Comparison of ENCODE assay signal across 15 mouse cellular contexts in the genomic region with DNA sequence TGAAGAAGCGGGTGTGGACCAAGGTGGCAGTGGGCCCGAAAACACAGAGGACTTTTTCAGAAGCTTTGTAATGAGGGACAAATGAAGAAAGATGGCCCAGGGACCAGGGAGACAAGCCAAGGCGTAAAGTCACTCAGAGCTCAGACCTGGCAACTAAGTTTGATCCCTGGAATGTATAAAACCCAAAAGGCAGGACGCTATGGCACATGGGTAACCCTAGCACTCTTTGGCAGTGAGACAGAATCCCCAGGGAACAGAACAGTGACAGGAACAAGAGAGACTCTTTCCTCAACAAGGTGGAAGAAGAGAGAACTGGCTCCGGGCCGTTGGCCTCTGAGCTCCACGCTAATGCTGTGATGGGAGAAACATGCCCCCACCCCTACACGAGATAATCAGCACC. TPM values are rescaled to one million over a fixed set of nuclear protein-coding genes. Genes with fewer than 3 reads are reported as not detected.
"Had no signal": no experiment of that assay in that cellular context is flagged by ENCODE, and none has a peak within 500 bp of the region (broad histone marks: within the 10 kb centered on the region; RNA-seq: fewer than 3 reads in every experiment).

No protein-coding gene starts in this region.

- H3K27ac ChIP-seq: kidney, postnatal 0 days; left cerebral cortex, adult 2 months; liver, embryonic 15.5 days; neural tube, embryonic 15.5 days; stomach, postnatal 0 days had no signal

- H3K4me3 ChIP-seq: left cerebral cortex, adult 2 months; limb, embryonic 10.5 days; liver, embryonic 15.5 days; myocyte; neural tube, embryonic 15.5 days had no signal

- H3K4me2 ChIP-seq: liver, embryonic 11.5 days; liver, embryonic 15.5 days had no signal

- H3K9ac ChIP-seq: liver, embryonic 15.5 days; neural tube, embryonic 15.5 days had no signal

- ATAC-seq: lung, postnatal 0 days had no signal

- H3K36me3 ChIP-seq: limb, embryonic 10.5 days; liver, embryonic 15.5 days had no signal

- DNase-seq: kidney, postnatal 36 days; lung, adult 2 months; lung, postnatal 36 days; midbrain, embryonic 14.5 days; thymus, postnatal 4 days had no signal

- H3K9me3 ChIP-seq: limb, embryonic 10.5 days; liver, embryonic 15.5 days; neural tube, embryonic 15.5 days had no signal

RNA-seq across cellular contexts. Expression of gene Cygb, which starts 3.3 kb away (rescaled TPM):
- total RNA-seq: megakaryocyte progenitor cell, adult 5-6 weeks had no signal
